Mouse (Mus musculus) megakaryocyte-erythroid progenitor cell, adult 5-6 weeks (primary cell): Measurements from ENCODE around the gene Psg21. TPM values are rescaled to one million over a fixed set of nuclear protein-coding genes. Genes with fewer than 3 reads are reported as not detected.
"Not testable (repeated sequence)": the region's sequence is repeated elsewhere in the genome, so short reads cannot be mapped to it uniquely, and the experiment has no call there.

Experiments
- ATAC-seq: replicated peaks from 2 replicates; pipeline ENCODE4 v1.8.0; 2016; ENCODE audit warnings: mild to moderate bottlenecking, inconsistent platforms; ENCODE audit not compliant: severe bottlenecking, poor library complexity, low FRiP score, low TSS enrichment
- total RNA-seq, 2 experiments: library from RNA; stranded (forward) in 1 of 2; stranded (reverse) in 1 of 2; fragments of 200-1000, 215-1000 nt in 1 of 2; fragments of >200 nt in 1 of 2; fragmentation: Nextera tagmentation in 1 of 2; gene quantifications; 2 replicates each; pipeline ENCODE4 v1.2.3; 2014 to 2017

The Psg21 gene
- total RNA-seq (2014; fragmentation: Nextera tagmentation) (not detected in 2 replicates), total RNA-seq (2017) (not detected in 2 replicates)

DNA sequence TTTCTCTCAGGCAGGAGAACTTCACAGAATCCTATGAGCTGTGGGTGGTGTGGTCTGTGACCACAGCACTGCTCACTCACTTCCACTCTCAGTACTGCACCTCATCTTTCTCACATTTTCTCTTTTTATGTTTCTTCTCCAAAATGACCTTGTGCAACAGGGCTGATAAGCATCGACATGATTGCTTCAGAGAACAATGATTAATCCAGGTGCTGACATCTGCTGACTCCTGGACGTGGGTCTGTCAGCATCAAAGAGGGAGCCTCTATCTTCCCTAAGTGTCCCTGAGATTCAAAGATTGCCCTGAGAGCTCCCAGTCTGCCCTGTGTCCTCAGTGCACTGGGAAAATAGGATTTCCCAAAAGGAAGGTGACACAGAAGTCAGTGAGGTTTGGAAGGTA, at the start of gene Psg21:
Gene Psg21, minus strand, starts transcription at position 101 of the 400 bp plus-strand sequence.
- not testable (repeated sequence) for ATAC-seq

DNA sequence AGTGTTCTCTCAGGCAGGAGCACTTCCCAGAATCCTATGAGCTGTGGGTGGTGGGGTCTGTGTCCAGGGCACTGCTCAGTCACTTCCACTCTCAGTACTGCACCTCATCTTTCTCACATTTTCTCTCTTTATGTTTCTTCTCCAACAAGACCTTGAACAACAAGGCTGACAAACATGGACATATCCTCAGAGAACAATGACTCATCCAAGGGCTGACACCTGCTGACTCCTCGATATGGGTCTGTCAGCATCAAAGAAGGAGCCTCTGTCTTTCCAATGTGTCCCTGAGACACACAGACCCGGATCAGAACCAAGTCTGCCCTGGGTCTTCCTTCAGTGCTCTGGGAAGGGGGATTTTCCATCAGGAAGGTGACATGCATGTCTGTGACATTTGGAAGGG, 29.6 kb upstream of the Psg21 start, which contains the start of gene Psg20:
Gene Psg20, minus strand, starts transcription at position 101 of the 400 bp plus-strand sequence.
- ATAC-seq, result no peak

DNA sequence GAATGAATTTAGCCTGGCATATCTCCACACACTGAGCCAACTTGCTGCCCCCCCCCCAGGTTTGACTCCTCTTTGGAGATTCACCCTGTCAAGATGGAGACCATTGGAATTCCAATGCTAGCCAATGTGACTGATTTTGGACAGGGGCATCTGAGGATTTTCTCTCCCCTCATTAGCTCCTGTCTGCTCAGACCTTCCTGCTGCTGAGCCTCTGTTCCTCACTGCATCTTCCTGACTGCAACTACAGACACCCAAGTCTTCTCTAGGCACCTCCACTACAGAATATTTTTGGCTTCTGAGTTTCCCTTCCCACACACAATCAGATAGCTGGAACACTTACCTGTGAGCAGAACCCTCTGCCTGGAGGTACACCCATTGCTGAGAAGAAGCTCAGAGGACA, 29.1 kb upstream of the Psg21 start:
- no peak for ATAC-seq

DNA sequence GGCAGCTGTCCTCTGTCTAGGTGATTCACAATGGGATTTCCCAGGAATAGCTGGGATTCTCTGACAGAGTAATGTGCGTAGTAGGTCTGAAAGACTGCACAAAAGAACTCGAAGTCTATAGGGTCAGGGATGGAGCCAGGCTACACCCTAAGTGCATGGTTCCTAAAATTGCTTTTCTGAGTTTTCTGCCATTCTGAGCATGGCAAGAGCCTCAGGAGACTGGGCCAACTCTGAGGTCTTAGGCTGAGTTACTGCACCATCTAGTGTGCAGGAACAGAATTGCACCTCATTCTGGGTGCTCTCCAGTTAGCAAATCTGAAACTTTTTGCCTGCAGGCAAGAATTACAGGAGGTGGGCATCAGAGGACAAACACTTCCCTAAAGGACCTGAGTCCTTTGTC, 23.2 kb upstream of the Psg21 start:
- no peak; the same call in 1 of the 2 replicates for ATAC-seq

DNA sequence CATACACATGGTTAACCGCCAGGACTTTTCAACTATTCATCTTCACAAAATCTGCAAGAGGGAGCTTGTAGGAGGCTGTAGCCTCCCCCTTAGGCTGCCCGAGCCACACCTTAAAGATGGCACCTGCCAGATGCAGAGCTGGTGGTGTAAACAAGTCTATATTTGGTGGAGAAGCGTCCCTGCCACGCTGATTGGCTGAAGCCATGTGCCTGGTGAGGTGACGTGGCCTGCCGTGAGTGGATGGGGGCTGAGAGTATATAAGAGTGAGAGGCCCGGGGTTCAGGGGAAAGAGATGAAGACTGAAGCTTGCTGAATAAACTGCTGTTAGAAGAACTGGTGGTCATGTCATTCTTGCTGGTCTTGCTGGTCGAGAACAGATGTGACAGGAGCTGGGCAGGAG, 29.6 kb downstream of the Psg21 start:
- ATAC-seq, result not testable (repeated sequence)

DNA sequence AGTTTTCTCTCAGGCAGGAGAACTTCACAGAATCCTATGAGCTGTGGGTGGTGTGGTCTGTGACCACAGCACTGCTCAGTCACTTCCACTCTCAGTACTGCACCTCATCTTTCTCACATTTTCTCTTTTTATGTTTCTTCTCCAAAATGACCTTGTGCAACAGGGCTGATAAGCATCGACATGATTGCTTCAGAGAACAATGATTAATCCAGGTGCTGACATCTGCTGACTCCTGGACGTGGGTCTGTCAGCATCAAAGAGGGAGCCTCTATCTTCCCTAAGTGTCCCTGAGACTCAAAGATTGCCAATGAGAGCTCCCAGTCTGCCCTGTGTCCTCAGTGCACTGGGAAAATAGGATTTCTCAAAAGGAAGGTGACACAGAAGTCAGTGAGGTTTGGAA, 40.1 kb downstream of the Psg21 start, which contains the start of gene Psg23:
Gene Psg23, minus strand, starts transcription at position 101 of the 400 bp plus-strand sequence.
- ATAC-seq, result not testable (repeated sequence)

Other genes starting within 250 kb of the Psg21 start
- not detected in 2 replicates for gene Psg28, start 224.7 kb downstream of the Psg21 start, total RNA-seq (2014; fragmentation: Nextera tagmentation)
- gene Psg28, start 224.7 kb downstream of the Psg21 start, total RNA-seq (2017), result not detected in 2 replicates
- gene Psg26, start 172.5 kb downstream of the Psg21 start, total RNA-seq (2014; fragmentation: Nextera tagmentation), result not detected in 2 replicates
- not detected in 2 replicates for gene Psg26, start 172.5 kb downstream of the Psg21 start, total RNA-seq (2017)
- gene Psg25, start 124.5 kb downstream of the Psg21 start, total RNA-seq (2014; fragmentation: Nextera tagmentation), result not detected in 2 replicates
- gene Psg25, start 124.5 kb downstream of the Psg21 start, total RNA-seq (2017), result not detected in 2 replicates
- gene Psg27, start 89.4 kb downstream of the Psg21 start, total RNA-seq (2014; fragmentation: Nextera tagmentation), result not detected in 2 replicates
- gene Psg27, start 89.4 kb downstream of the Psg21 start, total RNA-seq (2017), result not detected in 2 replicates
- not detected in 2 replicates for gene Psg23, start 40.2 kb downstream of the Psg21 start, total RNA-seq (2014; fragmentation: Nextera tagmentation)
- not detected in 2 replicates for gene Psg23, start 40.2 kb downstream of the Psg21 start, total RNA-seq (2017)
- not detected in 2 replicates for gene Psg20, start 29.5 kb upstream of the Psg21 start, total RNA-seq (2014; fragmentation: Nextera tagmentation)
- not detected in 2 replicates for gene Psg20, start 29.5 kb upstream of the Psg21 start, total RNA-seq (2017)
- gene Psg22, start 61.4 kb upstream of the Psg21 start, total RNA-seq (2014; fragmentation: Nextera tagmentation), result not detected in 2 replicates
- gene Psg22, start 61.4 kb upstream of the Psg21 start, total RNA-seq (2017), result not detected in 2 replicates
- gene Psg19, start 141.8 kb upstream of the Psg21 start, total RNA-seq (2014; fragmentation: Nextera tagmentation), result not detected in 2 replicates
- not detected in 2 replicates for gene Psg19, start 141.8 kb upstream of the Psg21 start, total RNA-seq (2017)
- not detected in 2 replicates for gene Psg17, start 164.9 kb upstream of the Psg21 start, total RNA-seq (2014; fragmentation: Nextera tagmentation)
- 0.70 and 0.95 TPM in 2 replicates for gene Psg17, start 164.9 kb upstream of the Psg21 start, total RNA-seq (2017)
- gene Mill2, start 183.2 kb upstream of the Psg21 start, total RNA-seq (2014; fragmentation: Nextera tagmentation), result 1.4 TPM in 1 of 2 replicates, not detected in the other
- gene Mill2, start 183.2 kb upstream of the Psg21 start, total RNA-seq (2017), result 2.0 TPM in 1 of 2 replicates, not detected in the other
- 1.9 and 43.9 TPM in 2 replicates for gene Pglyrp1, start 214.6 kb upstream of the Psg21 start, total RNA-seq (2014; fragmentation: Nextera tagmentation)
- gene Pglyrp1, start 214.6 kb upstream of the Psg21 start, total RNA-seq (2017), result 0.61 and 2.2 TPM in 2 replicates